Mouse (Mus musculus): ENCODE results near the gene Emc7.
A peak's percentile ranks its signal among the peaks of the same experiment; 100 is the strongest.

Emc7 gene

DNA sequence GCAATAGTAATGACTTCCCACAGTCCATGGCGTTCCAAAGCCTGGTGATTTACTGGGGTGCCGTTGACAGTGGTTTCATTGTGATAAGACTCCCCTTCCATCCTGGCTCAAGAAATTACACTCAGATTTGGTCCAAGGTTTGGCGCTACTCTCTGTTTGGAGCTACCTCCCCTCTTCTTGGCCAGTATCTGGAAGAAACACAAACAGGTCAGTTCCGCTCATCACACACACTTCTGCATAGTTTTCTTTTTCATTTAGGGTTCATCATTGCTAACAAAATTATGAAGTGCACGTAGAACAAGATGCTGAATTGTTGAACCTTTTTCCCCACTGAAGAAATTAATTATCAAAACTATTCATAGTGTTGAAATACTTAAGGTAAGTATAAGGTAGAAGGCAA, 25.9 kb downstream of the Emc7 start, which contains the start of gene Chrm5:
Gene Chrm5 (minus strand): TSS at position 101 of the 400 bp plus-strand sequence.
- no peak for DNase-seq

DNA sequence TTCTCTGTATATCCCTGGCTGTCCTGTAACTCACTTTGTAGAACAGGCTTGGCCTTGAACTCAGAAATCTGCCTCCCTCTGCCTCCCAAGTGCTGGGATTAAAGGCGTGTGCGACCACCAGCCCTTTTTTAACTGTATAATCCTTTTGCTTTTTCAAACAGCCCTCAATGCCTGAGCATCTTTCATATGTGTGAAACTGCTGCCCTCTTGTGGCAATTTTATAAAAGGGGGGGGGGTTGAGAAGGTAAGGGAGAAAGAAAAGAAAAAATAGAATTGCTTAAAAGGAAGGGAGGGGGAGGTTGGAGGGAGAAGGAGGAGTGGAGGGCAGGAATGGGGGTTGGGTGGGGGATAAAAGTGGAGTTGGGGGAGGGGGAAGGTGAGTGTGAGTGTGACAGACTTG, 26.8 kb downstream of the Emc7 start:
- no peak for DNase-seq

DNA sequence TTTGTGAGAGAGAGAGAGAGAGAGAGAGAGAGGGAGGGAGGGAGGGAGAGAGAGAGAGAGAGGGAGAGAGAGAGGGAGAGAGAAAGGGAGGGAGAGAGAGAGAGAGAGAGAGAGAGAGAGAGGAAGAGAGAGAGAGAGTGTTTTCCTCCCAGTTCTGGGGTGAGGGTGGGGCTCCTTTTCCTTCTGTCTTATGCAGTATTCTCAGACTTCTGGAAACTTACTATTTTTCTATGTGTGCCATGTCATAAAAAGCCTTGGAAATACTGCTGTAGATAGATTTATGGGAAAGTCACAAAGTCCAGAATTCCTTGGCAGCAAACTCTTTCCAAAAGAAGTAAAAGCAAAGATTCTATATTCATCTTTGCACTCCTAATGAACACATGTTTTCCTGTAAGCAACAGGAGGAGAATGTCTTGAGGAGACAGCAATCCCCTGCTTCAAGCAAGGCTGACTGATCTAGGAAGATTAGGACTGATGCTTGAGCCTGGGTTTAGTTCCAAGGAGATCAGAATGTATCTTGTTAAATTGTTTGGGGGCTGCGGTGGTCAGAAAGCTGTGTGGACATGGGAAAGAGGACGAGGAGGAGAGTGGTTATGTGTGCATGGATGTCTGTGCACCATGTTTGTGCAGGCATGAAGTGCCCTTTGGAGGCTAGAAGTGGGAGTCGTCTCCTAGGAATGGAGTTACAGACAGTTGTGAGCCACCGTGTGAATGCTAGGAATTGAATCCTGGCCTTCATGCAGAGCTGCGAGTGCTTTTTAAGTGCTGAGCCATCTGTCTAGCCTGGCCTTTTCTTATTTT, 27.9 kb downstream of the Emc7 start:
- DNase-seq = no peak

DNA sequence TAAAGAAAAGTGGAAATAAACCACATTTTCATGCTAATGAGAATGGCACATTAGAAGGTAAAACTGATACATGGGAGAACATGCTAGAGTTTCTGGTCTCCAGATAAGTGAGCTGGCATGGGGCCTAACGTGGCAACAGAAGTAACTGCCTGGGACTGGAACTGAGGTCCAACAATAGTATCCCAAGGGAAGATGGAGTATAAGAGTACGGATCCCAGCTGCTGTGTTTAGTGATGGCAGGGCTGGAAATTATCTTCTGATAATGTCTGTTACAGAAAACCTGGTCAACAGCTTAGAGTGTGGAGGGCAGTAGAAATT, 28.5 kb downstream of the Emc7 start:
- peak; percentile 21 for DNase-seq

DNA sequence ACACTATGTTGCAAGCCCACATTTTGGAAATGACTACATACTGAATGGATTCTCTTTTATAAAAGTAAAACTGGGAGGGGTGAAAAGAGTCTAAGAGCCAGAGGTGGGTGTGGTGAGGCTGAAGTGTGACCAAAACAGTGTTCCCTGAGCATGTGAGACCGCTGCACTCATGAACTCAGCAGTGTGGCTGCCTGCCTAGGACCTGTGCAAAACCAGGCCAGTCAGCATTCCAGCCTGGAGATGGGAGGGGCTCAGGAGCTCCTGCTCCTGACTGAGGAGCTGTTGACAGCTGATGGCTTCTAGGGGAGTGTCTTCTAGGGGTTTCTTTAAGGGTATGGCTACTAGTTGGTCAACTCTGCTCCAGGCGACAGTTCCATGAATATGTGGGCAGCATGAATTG, 30.1 kb downstream of the Emc7 start:
- DNase-seq = no peak

DNA sequence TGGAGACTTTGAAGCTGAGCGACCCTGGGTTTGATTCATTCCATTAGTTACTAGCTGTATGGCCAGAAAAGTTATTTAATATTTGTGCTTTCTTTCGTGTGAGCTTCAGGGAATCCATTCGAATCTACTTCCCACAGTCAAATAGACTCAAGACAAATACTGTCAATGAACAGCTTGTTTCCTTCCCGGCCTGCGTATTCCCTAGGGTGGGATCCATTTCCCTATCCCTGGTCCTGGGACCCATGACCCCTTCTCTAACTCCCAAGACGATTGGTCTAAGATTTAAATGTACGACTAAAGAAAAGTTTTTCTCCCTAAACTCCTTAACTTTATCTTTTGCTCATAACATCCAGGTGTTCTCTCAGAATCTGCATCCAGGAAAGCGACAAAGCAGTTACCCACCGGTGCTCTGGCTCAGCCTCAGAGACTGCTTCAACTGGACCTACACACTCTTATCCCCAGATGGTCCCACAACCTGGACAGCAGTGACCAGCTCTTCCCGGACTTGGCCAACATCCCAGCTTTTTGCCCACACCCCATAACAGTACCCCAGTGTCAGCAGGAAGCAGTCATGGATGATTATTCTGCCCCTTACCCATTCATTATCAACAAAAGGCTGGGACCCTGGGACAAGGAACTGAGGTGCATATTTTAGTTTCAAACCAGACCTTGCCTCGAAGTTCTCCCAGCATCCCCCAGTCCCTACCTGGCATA, 35.8 kb downstream of the Emc7 start:
- DNase-seq = no peak

DNA sequence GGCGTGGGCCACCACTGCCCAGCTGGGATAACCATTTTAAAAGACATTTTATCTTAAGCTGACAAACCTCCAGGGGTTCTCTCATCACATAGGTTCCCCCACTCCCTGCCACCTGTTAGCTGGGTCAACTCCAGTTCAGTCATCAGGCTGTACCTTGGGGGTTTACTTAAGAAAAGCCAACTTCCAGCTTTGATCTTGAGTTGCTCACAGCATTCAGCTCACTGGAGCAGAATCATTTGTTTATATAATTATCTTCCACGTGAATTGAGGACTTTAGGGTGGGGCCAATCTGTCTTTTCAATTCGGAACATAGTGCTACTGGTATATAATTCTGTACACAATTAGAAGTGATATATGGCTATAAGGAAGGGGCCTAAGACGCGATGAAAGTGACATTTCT, 36.8 kb downstream of the Emc7 start:
- no peak for DNase-seq

- DNase-seq = no peak
Measured at GRCm38 (mm10) chr2:112492431-112492855, 37.6 kb downstream of the Emc7 start.

GRCm38 (mm10) chr2:112492856-112493538, 38.2 kb downstream of the Emc7 start, which contains the start of gene Aven:
Gene Aven, plus strand, starts transcription at chr2:112492964.
- DNase-seq = peak; percentile 81

DNA sequence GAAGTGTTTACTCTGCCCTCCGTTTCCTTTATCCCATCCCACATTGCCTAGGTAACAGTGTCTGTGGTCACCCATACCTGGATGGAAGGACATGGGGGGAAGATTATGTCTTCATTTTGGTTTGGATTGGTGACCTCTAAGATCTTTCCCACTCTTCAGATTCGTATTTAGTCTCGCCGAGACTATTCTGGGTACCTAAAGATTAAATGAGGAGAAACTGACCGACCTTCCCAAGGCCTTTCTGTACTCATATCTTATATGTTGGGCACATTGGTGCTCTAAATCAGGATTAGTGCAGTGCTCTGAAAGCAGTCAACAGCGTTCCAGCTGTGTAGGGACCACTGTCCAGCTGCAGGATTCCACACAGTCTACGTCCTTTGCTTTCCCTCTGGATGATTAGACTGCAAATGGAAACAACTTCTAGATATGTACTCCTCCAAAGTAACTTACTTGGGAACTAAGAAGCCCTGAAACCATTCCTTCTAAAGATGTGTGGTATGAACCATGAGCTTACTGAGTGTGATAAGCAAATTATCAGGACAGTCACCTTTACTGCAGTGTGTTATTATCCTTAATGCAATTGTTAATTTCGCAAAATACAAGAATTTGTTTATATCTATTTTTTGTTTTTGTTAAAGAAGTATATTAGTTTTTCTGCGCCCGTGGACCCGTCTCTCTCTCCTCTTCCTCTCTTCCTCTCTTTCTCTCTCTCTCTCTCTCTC, 38.9 kb downstream of the Emc7 start:
- DNase-seq = no peak

DNA sequence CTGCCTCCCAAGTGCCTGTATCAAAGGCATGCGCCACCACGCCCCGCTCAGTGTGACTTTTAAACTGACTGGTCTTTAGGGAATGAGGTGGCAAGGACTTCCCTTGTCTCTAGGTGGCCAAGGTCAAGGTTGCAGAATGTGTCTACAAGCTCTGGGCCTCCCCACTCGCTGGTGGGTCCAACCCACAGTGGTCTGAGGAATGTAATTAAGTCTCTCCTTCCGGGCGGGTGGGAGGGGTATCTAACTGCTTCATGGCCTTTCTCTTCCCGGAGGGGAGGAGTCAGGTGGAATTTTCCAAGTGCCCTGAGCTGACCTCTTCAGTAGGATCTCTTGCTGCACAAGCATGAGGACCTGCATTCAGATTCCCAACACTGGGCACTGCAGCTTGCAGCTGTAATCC, 43.1 kb downstream of the Emc7 start:
- DNase-seq = no peak

DNA sequence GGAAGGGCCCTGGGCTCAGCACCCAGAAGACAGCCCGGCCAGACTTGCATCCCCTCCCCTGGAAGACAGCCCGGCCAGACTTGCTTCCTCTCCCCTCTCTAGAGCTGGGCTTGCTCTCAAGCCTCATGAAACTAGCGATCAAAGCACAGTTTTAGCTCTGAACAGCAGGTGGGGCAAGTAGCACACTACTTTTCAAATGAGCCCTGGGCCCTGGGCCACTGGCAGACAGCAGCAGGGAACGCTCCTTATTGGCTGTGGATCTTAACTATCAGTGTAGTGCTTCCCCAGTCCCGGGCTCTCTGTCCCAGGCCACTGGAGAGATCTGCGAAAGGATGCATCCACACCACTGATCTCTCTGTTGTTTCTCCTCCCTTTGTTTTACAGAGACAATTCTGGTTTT, 46.4 kb downstream of the Emc7 start:
- DNase-seq = peak; percentile 73

DNA sequence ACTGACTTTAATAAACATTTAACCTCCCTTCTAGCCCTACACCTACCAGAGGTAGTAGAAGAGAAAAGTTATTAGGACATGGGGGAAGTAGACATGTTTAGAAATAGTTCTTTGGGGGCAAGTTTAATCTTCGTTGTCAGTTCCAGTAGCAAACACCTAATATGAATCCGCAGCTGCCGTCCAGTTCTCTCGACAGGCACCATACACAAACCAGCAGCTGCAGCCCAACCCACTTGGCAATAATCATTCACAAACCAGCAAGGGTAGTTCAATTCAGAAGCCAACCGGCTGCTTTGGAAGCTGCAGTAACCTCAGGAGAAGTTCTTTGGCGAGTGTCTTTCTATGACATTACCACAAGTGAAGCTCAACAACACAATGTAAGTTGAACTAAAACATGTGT, 49.2 kb downstream of the Emc7 start:
- no peak for DNase-seq

- DNase-seq = no peak
Measured at GRCm38 (mm10) chr2:112506841-112507435, 52.1 kb downstream of the Emc7 start.

GRCm38 (mm10) chr2:112507444-112507843, 52.6 kb downstream of the Emc7 start:
- DNase-seq = no peak

- no peak for DNase-seq
Measured at GRCm38 (mm10) chr2:112510140-112510539, 55.3 kb downstream of the Emc7 start.

GRCm38 (mm10) chr2:112513036-112513435, 58.2 kb downstream of the Emc7 start:
- DNase-seq = no peak

GRCm38 (mm10) chr2:112516728-112517127, 61.9 kb downstream of the Emc7 start:
- no peak for DNase-seq

GRCm38 (mm10) chr2:112517218-112517617, 62.4 kb downstream of the Emc7 start:
- DNase-seq = no peak

- DNase-seq = no peak
Measured at GRCm38 (mm10) chr2:112518541-112518940, 63.7 kb downstream of the Emc7 start.

DNA sequence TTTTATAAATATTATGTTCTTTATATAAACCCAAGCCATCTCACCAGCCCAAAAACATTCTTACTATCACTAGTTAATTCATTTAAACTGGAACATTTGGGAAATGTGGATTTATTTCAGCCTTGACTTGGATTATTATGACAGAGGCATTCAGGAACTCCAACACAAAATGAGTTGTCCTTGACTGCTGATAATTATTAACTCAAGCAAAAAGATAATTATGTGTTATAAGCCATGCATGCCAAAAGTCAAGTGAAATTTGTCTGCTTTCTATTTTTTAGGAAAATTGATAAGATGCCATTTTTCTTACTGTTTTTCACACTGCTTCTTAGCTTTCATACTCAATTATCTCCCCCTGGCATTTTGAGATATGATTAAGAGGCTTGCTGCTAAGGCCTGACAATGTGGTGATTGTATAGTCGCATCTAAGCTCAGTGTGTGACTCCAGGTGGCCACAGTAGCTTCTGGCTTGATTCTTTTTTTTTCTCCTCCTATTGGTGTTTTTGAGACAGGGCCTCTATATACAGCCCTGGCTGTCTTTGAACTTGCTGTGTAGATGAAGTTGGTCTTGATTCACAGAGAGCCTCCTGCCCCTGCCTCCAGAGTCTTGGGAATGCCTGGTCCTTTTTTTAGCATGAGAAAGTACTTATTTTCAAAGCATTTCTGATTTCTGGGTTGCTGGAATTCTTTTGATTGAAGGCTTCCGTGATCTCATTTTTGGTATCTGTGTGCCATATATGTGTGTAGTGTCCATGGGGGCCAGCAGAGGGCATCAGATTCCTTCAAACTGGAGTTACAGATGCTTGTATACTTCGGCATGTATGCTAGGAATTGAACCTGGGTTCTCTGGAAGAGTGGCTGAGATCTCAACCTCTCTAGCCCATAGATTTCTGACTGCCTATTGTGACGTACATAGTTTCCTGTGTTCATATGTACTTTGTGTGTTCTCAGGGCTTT, 66.0 kb downstream of the Emc7 start:
- no peak for DNase-seq
